Mouse (Mus musculus) hindbrain, embryonic 12.5 days (tissue): Measurements from ENCODE around the gene Tuba1c. TPM values are rescaled to one million over a fixed set of nuclear protein-coding genes. Genes with fewer than 3 reads are reported as not detected.
"Not testable (repeated sequence)": the region's sequence is repeated elsewhere in the genome, so short reads cannot be mapped to it uniquely, and the experiment has no call there.

Experiments
- ATAC-seq: fragments of 200-750 bp; cut with Nextera tagmentation; 2 replicates; pipeline ENCODE4 v1.8.0; 2017; ENCODE audit warnings: moderate TSS enrichment; ENCODE audit not compliant: low FRiP score
- H3K27ac ChIP-seq: fragments of 300-500 bp; sonication (generic); 2 replicates; pipeline ENCODE4 v1.5.1; 2016; ENCODE audit warnings: mild to moderate bottlenecking
- H3K27me3 ChIP-seq: fragments of 300-500 bp; sonication (generic); 2 replicates; pipeline ENCODE4 v1.6.1; 2016; ENCODE audit warnings: mild to moderate bottlenecking
- H3K36me3 ChIP-seq: fragments of 300-500 bp; sonication (generic); 2 replicates; pipeline ENCODE4 v1.6.1; 2016; ENCODE audit warnings: mild to moderate bottlenecking
- H3K4me1 ChIP-seq: fragments of 300-500 bp; sonication (generic); 2 replicates; pipeline ENCODE4 v1.6.1; 2016
- H3K4me2 ChIP-seq: fragments of 300-500 bp; sonication (generic); replicated peaks from 2 replicates; pipeline ENCODE4 v1.6.1; 2016; ENCODE audit warnings: mild to moderate bottlenecking
- H3K4me3 ChIP-seq: fragments of 300-500 bp; sonication (generic); 2 replicates; pipeline ENCODE4 v1.5.1; 2016; ENCODE audit warnings: mild to moderate bottlenecking
- H3K9ac ChIP-seq: fragments of 300-500 bp; sonication (generic); 2 replicates; pipeline ENCODE4 v1.6.1; 2016; ENCODE audit warnings: mild to moderate bottlenecking, moderate library complexity
- H3K9me3 ChIP-seq: fragments of 300-500 bp; sonication (generic); replicated peaks from 2 replicates; pipeline ENCODE4 v1.6.1; 2016; ENCODE audit warnings: mild to moderate bottlenecking
- WGBS: fragments of 180-500 bp; shearing (Covaris S2); methylation state at CpG from one replicate; pipeline ENCODE4 v1.1.7; 2016; 5-methylcytosine and 5-hydroxymethylcytosine counted together
- polyA plus RNA-seq: library from polyadenylated mRNA; unstranded; fragments of >200 nt; fragmentation: Nextera tagmentation; extraction: Ambion mirVana; gene quantifications from 2 replicates; pipeline ENCODE4 v1.2.1, GENCODE M21; 2016

Gene Tuba1c
- polyA plus RNA-seq, 1 experiment from 2014 or later: 72.4 TPM

DNA sequence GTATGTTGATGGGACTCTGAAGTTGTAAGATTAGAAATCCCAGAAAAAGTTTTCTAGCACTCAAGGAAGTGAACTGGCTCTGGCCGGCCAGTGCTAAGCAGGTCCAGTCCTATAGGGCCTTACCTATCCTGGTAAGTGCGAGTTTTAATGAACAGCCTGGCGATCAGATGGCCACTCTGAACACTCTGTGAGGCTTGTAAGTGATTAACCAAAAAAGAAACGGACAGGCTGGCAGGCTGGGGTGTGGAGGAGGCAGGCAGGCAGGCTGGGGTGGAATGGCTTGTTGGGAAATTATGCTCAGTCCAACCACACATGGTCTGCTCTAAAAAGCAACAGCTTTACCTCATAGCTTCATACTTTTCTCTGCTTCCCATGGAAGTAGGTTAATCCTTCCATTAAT lies 5.7 kb downstream of the Tuba1c start:
- 81% methylated on average over 4 of the region's 4 CpGs for WGBS
- Histone ChIP-seq H3K4me2 (no peak overlapping the region), H3K27ac (no peak overlapping the region), H3K27me3 (peaks cover 10% of the 10 kb centered on the region), H3K9ac (no peak overlapping the region), H3K4me3 (no peak overlapping the region), H3K36me3 (peaks cover 19% of the 10 kb centered on the region), H3K4me1 (peaks cover 12% of the 10 kb centered on the region; the same call in 1 of the 2 replicates), H3K9me3 (no peaks in the 10 kb centered on the region)
- ATAC-seq: no peak

GRCm38 (mm10) chr15:99036249-99036905 lies 6.7 kb downstream of the Tuba1c start:
- Histone ChIP-seq H3K9me3 (no peaks in the 10 kb centered on the region), H3K27ac (no peak overlapping the region), H3K4me2 (no peak overlapping the region), H3K27me3 (0 out of 2 replicates have a peak, but pooled peaks cover 1% of the 10 kb centered on the region), H3K36me3 (peaks cover 19% of the 10 kb centered on the region), H3K4me1 (peaks cover 20% of the 10 kb centered on the region), H3K4me3 (no peak overlapping the region), H3K9ac (no peak overlapping the region)
- 91% methylated on average over 8 of the region's 8 CpGs for WGBS
- ATAC-seq: no peak

DNA sequence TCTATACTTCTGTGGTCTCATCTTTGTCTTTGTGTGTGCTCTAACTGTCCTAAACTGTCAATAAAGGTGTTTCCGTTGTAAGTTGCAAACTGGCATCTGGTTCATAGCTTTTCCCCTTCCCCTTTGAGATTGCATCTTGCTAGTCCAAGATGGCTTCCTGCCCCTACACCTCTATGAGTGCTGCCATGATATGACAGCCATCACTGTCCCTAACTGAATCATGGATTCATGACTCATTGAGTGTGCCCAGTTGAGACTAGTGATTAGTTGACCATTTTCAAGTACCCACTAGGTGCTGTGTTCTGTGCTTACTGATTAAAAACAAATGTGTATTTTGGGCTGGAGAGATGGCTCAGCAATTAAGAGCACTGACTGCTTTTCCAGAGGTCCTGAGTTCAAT lies 8.3 kb downstream of the Tuba1c start:
- H3K4me3 ChIP-seq: no peak overlapping the region
- no peak overlapping the region for H3K9ac ChIP-seq
- no peak overlapping the region for H3K27ac ChIP-seq
- H3K27me3 ChIP-seq: no peaks in the 10 kb centered on the region
- no peak overlapping the region for H3K4me2 ChIP-seq
- peaks cover 14% of the 10 kb centered on the region for H3K4me1 ChIP-seq
- no peak for ATAC-seq
- no peaks in the 10 kb centered on the region for H3K9me3 ChIP-seq
- H3K36me3 ChIP-seq: peaks cover 19% of the 10 kb centered on the region
- 85% methylated on average over 1 of the region's 1 CpGs for WGBS

- WGBS: 90% methylated on average over 5 of the region's 5 CpGs
- H3K9ac ChIP-seq: no peak overlapping the region
- H3K4me3 ChIP-seq: no peak overlapping the region
- no peak overlapping the region for H3K4me2 ChIP-seq
- H3K27me3 ChIP-seq: no peaks in the 10 kb centered on the region
- H3K9me3 ChIP-seq: no peaks in the 10 kb centered on the region
- no peak for ATAC-seq
- H3K36me3 ChIP-seq: peaks cover 19% of the 10 kb centered on the region
- peaks cover 11% of the 10 kb centered on the region for H3K4me1 ChIP-seq
- H3K27ac ChIP-seq: no peak overlapping the region
Measured at GRCm38 (mm10) chr15:99038797-99039196, 9.1 kb downstream of the Tuba1c start.

DNA sequence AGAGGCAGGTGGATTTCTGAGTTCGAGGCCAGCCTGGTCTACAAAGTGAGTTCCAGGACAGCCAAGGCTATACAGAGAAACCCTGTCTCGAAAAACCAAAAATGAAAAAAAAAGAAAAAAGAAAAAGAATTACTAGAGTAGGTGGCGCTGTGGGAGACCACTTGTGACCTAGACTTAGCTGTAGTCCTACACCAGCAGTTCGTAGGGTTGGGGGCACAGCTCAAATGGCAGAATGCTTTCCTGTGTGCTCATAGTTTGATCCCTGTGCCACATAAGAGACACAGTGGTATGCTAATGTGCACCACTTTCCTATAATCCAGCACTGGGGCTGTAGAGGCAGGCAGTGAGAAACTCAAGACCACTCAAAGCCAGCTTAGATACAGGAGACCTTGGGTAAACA lies 9.6 kb downstream of the Tuba1c start:
- Histone ChIP-seq H3K27ac (no peak overlapping the region), H3K4me3 (no peak overlapping the region), H3K36me3 (peaks cover 19% of the 10 kb centered on the region), H3K4me2 (no peak overlapping the region), H3K27me3 (no peaks in the 10 kb centered on the region), H3K9ac (no peak overlapping the region), H3K4me1 (peaks cover 11% of the 10 kb centered on the region), H3K9me3 (no peaks in the 10 kb centered on the region)
- WGBS: 84% methylated on average over 4 of the region's 4 CpGs
- ATAC-seq: no peak

GRCm38 (mm10) chr15:99039996-99040919 lies 10.6 kb downstream of the Tuba1c start:
- Histone ChIP-seq H3K9me3 (no peaks in the 10 kb centered on the region), H3K9ac (no peak overlapping the region), H3K4me2 (no peak overlapping the region), H3K4me1 (peaks cover 15% of the 10 kb centered on the region), H3K27ac (no peak overlapping the region), H3K36me3 (peaks cover 12% of the 10 kb centered on the region), H3K27me3 (no peaks in the 10 kb centered on the region), H3K4me3 (no peak overlapping the region)
- 73% methylated on average over 26 of the region's 26 CpGs for WGBS
- no peak for ATAC-seq

DNA sequence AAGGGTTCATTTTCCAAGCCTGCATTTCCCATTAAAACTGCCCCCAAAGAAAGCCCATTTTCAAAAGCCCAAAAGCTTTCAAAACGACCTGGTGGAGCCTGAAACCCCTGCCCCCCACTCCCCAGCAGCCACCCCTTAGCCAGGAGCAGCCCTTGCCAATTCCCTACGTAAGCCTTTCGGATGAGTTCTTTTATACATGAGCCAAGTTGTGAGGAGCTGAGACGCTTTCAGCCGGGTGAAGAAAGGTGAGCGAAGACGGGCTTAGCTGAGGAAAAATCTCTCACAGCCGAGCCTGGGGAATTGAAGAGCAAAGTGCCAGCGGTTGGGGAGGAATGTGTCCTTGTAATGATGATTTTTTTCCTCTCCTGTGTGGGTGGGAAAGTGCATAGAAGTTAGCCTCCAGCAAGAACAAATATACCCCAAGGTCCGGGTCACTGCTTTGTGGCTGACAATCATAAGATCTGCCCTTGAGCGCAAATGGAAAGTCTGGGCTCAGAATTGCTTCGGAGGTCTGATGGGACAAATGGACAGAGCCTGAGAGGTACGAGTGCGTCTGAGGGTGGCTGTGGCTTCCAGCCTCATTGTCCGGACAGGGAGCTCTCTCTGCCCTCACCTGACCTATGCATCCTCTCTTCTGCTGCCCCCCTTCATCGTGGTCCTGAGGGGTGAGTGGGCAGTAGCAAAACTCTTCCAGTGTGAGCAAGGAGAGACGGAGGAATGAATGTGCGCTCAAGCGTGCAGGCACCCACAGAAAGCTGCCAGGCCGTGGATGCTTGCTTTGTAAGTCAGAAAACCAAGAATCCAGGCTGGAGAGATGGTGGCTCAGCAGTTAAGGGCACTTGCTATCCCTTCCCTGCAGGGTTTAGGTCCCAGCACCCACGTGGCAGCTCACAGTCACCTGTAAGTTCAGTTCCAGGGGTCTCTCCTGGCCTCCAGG lies 11.5 kb downstream of the Tuba1c start:
- no peak overlapping the region for H3K4me2 ChIP-seq
- no peaks in the 10 kb centered on the region for H3K27me3 ChIP-seq
- no peaks in the 10 kb centered on the region for H3K9me3 ChIP-seq
- no peak for ATAC-seq
- peaks cover 15% of the 10 kb centered on the region for H3K4me1 ChIP-seq
- no peak overlapping the region for H3K9ac ChIP-seq
- peaks cover 6% of the 10 kb centered on the region; the same call in 1 of the 2 replicates for H3K36me3 ChIP-seq
- H3K4me3 ChIP-seq: no peak overlapping the region
- no peak overlapping the region for H3K27ac ChIP-seq
- 52% methylated on average over 21 of the region's 21 CpGs for WGBS

DNA sequence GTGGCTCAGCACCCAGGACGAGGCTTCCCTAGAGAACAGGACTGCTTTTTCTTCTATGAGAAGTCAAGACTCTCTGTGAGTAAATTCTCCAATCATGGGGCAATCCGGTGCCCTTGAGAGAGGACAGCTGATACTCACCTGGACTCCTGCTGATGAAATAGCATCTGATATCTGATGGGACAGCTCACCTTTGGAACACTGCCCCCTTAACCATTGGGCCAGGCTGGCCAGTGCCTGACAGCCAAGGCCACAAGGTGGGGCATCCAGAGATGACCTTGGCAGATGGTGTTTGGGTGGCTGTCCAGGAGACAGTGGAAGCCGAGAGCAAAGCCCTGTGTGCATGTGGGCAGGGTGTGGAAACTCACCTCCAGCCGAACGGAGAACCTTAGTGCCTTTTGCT lies 12.6 kb downstream of the Tuba1c start:
- Histone ChIP-seq H3K27me3 (no peaks in the 10 kb centered on the region), H3K4me1 (peaks cover 15% of the 10 kb centered on the region), H3K36me3 (no peaks in the 10 kb centered on the region), H3K4me2 (no peak overlapping the region), H3K4me3 (no peak overlapping the region), H3K27ac (no peak overlapping the region), H3K9ac (no peak overlapping the region), H3K9me3 (no peaks in the 10 kb centered on the region)
- no peak for ATAC-seq
- WGBS: 88% methylated on average over 5 of the region's 5 CpGs

DNA sequence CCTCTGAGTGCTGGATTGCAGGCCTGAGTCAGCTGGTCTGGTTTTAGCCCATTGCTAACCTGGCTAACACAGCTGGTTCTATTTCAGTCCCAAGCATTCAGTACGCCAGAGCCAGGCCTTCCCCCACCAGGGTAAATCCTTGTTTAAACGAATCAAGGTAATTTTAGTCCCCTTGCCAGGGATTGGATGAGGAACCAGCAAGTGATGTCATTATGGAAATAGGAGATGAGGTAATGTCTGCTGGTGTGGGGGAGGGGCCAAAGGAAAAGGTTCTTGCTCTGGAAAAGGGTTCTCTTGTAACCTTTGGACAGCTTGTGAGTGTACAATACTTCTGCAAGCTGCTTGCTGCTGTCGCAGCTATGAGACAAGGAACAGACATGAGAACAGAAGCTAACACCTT lies 15.2 kb downstream of the Tuba1c start:
- no peak for ATAC-seq
- 73% methylated on average over 3 of the region's 3 CpGs for whole genome bisulfite sequencing

GRCm38 (mm10) chr15:99045734-99046133 lies 16.0 kb downstream of the Tuba1c start:
- not testable (repeated sequence) for H3K4me2 ChIP-seq, H3K27me3 ChIP-seq, H3K36me3 ChIP-seq, H3K9me3 ChIP-seq, H3K27ac ChIP-seq, H3K9ac ChIP-seq, H3K4me3 ChIP-seq, ATAC-seq
- H3K4me1 ChIP-seq: peaks cover 14% of the 10 kb centered on the region
- 76% methylated on average over 6 of the region's 6 CpGs for WGBS

More for the DNA sequence above, 15.2 kb downstream of the Tuba1c start:
- Histone ChIP-seq H3K4me1 (peaks cover 15% of the 10 kb centered on the region), H3K27ac (no peak overlapping the region), H3K27me3 (0 out of 2 replicates have a peak, but pooled peaks cover 2% of the 10 kb centered on the region), H3K36me3 (no peaks in the 10 kb centered on the region), H3K9me3 (no peaks in the 10 kb centered on the region), H3K9ac (no peak overlapping the region), H3K4me2 (no peak overlapping the region), H3K4me3 (no peak overlapping the region)

- no peak overlapping the region for H3K4me2 ChIP-seq
- peaks cover 36% of the 10 kb centered on the region for H3K27me3 ChIP-seq
- WGBS: 32% methylated on average over 13 of the region's 13 CpGs
- H3K27ac ChIP-seq: no peak overlapping the region
- H3K4me3 ChIP-seq: no peak overlapping the region
- no peak for ATAC-seq
- no peaks in the 10 kb centered on the region for H3K36me3 ChIP-seq
- H3K4me1 ChIP-seq: peaks cover 16% of the 10 kb centered on the region
- H3K9ac ChIP-seq: no peak overlapping the region
- H3K9me3 ChIP-seq: no peaks in the 10 kb centered on the region
Measured at GRCm38 (mm10) chr15:99049473-99050253, 20.0 kb downstream of the Tuba1c start.
